Mouse (Mus musculus) liver, embryonic 12.5 days (tissue): Measurements from ENCODE around the gene Slc36a3. TPM values are rescaled to one million over a fixed set of nuclear protein-coding genes. Genes with fewer than 3 reads are reported as not detected.
"Not testable (repeated sequence)": the region's sequence is repeated elsewhere in the genome, so short reads cannot be mapped to it uniquely, and the experiment has no call there.

Experiments
- ATAC-seq: fragments of 200-750 bp; cut with Nextera tagmentation; 2 replicates; pipeline ENCODE4 v1.8.0; 2017; ENCODE audit warnings: moderate number of reproducible peaks, mild to moderate bottlenecking, moderate library complexity
- H3K27ac ChIP-seq: fragments of 300-500 bp; sonication (generic); 2 replicates; pipeline ENCODE4 v1.5.1; 2016; ENCODE audit warnings: mild to moderate bottlenecking
- H3K27me3 ChIP-seq: fragments of 300-500 bp; sonication (generic); replicated peaks from 2 replicates; pipeline ENCODE4 v1.6.1; 2016; ENCODE audit warnings: mild to moderate bottlenecking, moderate library complexity
- H3K36me3 ChIP-seq: fragments of 300-500 bp; sonication (generic); 2 replicates; pipeline ENCODE4 v1.6.1; 2016; ENCODE audit warnings: mild to moderate bottlenecking, moderate library complexity
- H3K4me1 ChIP-seq: fragments of 300-500 bp; sonication (generic); 2 replicates; pipeline ENCODE4 v1.6.1; 2016
- H3K4me2 ChIP-seq: fragments of 300-500 bp; sonication (generic); 2 replicates; pipeline ENCODE4 v1.6.1; 2016; ENCODE audit warnings: mild to moderate bottlenecking, moderate library complexity
- H3K4me3 ChIP-seq: fragments of 300-500 bp; sonication (generic); 2 replicates; pipeline ENCODE4 v1.5.1; 2016; ENCODE audit warnings: mild to moderate bottlenecking, moderate library complexity
- H3K9ac ChIP-seq: fragments of 300-500 bp; sonication (generic); 2 replicates; pipeline ENCODE4 v1.6.1; 2016; ENCODE audit warnings: mild to moderate bottlenecking, moderate library complexity
- H3K9me3 ChIP-seq: fragments of 300-500 bp; sonication (generic); replicated peaks from 2 replicates; pipeline ENCODE4 v1.6.1; 2016; ENCODE audit warnings: mild to moderate bottlenecking, moderate library complexity
- WGBS: fragments of 180-500 bp; shearing (Covaris S2); methylation state at CpG from one replicate; pipeline ENCODE4 v1.1.7; 2016; ENCODE audit not compliant: insufficient replicate concordance; 5-methylcytosine and 5-hydroxymethylcytosine counted together
- polyA plus RNA-seq: library from polyadenylated mRNA; unstranded; fragments of >200 nt; fragmentation: Nextera tagmentation; extraction: Ambion mirVana; gene quantifications from 2 replicates; pipeline ENCODE4 v1.2.1, GENCODE M21; 2016

Gene Slc36a3
- polyA plus RNA-seq, 1 experiment from 2014 or later = not detected

DNA sequence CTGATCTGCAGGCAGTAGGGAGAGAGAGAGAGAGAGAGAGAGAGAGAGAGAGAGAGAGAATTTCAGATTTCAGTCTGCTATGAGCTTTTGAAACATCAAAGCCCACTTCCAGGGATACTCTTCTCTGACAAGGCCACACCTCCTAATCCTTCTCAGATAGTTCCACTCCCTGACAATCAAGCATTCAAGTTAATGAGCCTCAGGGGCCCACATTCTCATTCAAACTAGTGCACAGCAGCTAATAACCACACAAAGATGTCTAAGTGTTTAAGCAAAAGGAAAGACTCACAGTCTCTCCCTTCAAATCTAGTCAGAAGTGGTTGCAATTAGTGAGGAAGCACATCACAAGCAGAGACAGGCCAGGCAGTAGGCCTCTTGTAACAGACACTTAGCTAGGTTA lies 31.2 kb downstream of the Slc36a3 start:
- H3K27ac ChIP-seq = no peak overlapping the region
- no peaks in the 10 kb centered on the region for H3K27me3 ChIP-seq
- H3K9ac ChIP-seq = no peak overlapping the region
- no peaks in the 10 kb centered on the region; the same call in 1 of the 2 replicates for H3K9me3 ChIP-seq
- no peak overlapping the region for H3K4me2 ChIP-seq
- ATAC-seq = no peak
- H3K4me1 ChIP-seq = peaks cover 7% of the 10 kb centered on the region; the same call in 1 of the 2 replicates
- H3K36me3 ChIP-seq = no peaks in the 10 kb centered on the region
- no peak overlapping the region for H3K4me3 ChIP-seq

DNA sequence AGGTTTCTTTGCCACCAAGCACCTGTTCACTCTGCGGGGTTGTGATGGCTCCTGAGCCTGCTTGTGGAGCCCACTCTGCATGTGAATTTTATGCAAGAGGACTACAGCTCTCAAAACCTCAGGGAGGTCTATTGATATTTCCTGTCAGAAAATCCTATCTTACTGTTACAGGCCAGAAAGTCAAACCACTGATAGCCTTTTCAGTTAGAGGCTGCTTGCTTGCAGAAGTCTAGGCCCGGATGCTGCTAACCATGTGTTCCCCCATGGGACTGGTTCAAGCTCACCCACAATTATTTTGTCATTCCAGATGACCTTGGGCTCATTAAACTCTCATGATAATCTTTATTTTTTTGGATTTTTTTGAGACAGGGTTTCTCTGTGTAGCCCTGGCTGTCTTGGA lies 34.5 kb downstream of the Slc36a3 start:
- Histone ChIP-seq H3K9ac (no peak overlapping the region), H3K36me3 (no peaks in the 10 kb centered on the region), H3K27ac (no peak overlapping the region), H3K9me3 (no peaks in the 10 kb centered on the region; the same call in 1 of the 2 replicates), H3K4me1 (peaks cover 22% of the 10 kb centered on the region), H3K27me3 (no peaks in the 10 kb centered on the region), H3K4me2 (no peak overlapping the region), H3K4me3 (no peak overlapping the region)
- no peak for ATAC-seq
- 31% methylated on average over 2 of the region's 2 CpGs for WGBS

DNA sequence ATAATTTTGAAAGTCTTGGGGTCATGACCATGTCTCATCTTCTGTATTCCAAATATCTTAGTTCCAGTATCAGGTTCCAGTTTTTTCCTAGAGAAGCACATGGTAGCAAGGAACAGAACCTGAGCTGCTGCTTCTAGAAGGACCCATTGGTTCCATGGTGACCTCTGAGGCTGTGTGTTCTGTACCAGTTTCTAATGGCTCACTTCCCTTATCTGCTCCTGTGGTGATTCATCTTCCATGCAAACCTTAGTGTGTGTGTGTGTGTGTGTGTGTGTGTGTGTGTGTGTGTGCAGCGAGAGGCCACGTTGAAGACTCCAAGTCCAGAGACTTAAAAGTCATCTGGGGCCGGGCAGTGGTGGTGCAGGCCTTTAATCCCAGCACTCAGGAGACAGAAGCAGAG lies 35.5 kb downstream of the Slc36a3 start:
- Histone ChIP-seq H3K36me3 (no peaks in the 10 kb centered on the region), H3K27me3 (no peaks in the 10 kb centered on the region), H3K4me1 (peaks cover 22% of the 10 kb centered on the region), H3K9ac (no peak overlapping the region), H3K4me3 (no peak overlapping the region), H3K9me3 (no peaks in the 10 kb centered on the region; the same call in 1 of the 2 replicates), H3K27ac (no peak overlapping the region), H3K4me2 (no peak overlapping the region)
- WGBS = 70% methylated on average over 3 of the region's 3 CpGs
- ATAC-seq = no peak

DNA sequence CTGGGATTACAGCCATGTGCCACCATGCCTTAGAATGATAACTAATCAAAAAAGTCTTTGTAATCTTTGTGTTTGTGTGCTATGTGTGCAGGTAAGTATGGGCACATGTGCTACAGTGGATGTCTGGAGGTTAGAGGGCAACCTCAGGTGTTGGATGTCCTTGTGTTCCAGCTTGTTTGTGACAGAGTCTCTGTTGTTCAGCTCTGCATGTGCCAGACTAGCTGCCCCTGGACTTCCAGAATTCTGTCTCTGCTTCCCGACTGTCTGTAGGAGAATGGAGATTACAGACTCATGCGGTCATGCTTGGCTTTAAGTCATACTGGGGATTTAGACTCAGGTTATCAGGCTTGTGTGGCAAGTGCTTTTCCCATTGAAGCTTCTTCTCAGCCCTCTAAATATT lies 37.2 kb downstream of the Slc36a3 start:
- no peak overlapping the region for H3K9ac ChIP-seq
- no peaks in the 10 kb centered on the region for H3K27me3 ChIP-seq
- H3K9me3 ChIP-seq = no peaks in the 10 kb centered on the region
- H3K36me3 ChIP-seq = no peaks in the 10 kb centered on the region
- whole genome bisulfite sequencing = 61% methylated on average over 2 of the region's 2 CpGs
- no peak overlapping the region for H3K4me2 ChIP-seq
- no peak overlapping the region for H3K27ac ChIP-seq
- no peak overlapping the region for H3K4me3 ChIP-seq
- ATAC-seq = no peak
- H3K4me1 ChIP-seq = peaks cover 18% of the 10 kb centered on the region

DNA sequence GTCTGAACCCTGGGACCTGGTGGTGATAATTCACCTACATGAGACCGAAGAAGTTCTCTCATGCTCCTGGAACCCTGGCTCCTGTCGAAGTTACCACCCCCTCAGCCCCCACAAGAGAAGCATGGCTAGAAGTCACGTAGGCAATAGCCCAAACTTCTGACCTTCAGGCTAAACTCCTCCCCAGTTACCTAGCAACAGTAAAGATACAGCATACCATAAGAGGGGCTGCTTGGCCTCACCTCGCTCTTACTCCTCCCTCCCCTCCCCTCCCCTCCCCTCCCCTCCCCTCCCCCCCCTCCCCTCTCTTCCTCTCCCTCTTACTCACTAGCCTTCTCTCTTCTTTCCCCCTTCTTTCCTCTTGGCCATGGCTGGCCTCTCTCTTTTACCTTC lies 37.7 kb downstream of the Slc36a3 start:
- not testable (repeated sequence) for H3K36me3 ChIP-seq, H3K27me3 ChIP-seq, H3K9me3 ChIP-seq, H3K9ac ChIP-seq, H3K4me3 ChIP-seq
- 19% methylated on average over 4 of the region's 4 CpGs for WGBS
- H3K4me1 ChIP-seq = peaks cover 18% of the 10 kb centered on the region
- H3K27ac ChIP-seq = peak overlapping the region; percentile 42
- peak; percentile 56 for ATAC-seq
- H3K4me2 ChIP-seq = peak overlapping the region; percentile 8

DNA sequence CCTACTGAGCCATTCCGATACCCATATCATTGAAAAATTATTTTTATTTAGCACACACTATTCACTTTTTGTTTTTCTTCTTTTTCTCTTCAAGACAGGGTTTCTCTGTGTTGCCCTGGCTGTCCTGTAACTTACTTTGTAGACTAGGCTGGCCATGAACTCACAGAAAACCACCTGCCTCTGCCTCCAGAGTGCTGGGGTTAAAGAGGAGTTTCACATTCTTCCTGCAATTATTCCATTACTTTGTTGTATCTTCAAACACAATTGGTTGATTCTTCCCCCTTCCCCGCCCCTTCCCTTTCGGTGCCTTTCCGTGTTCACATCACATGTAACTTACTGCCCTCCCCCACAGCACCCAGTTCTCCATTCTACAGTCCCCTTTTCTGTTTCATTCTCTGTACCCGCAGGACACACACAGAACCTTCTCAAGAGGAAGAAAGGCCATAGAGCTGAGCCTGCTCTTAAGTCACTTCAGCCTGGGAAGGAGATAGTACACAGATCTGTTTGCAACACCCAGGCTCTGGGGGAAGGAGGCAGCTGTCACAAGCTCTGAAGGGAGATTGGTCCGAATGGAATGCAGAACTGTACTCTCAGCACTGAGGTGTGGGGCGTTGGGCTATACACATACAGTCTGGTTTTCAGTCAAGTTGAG lies 38.2 kb downstream of the Slc36a3 start:
- peak overlapping the region; percentile 8 for H3K4me2 ChIP-seq
- no peak overlapping the region for H3K9ac ChIP-seq
- 17% methylated on average over 7 of the region's 7 CpGs for WGBS
- peak overlapping the region; percentile 42 for H3K27ac ChIP-seq
- no peaks in the 10 kb centered on the region for H3K27me3 ChIP-seq
- peaks cover 18% of the 10 kb centered on the region for H3K4me1 ChIP-seq
- H3K36me3 ChIP-seq = peaks cover 2% of the 10 kb centered on the region; the same call in 1 of the 2 replicates
- no peaks in the 10 kb centered on the region for H3K9me3 ChIP-seq
- no peak overlapping the region for H3K4me3 ChIP-seq
- peak; percentile 68 for ATAC-seq

DNA sequence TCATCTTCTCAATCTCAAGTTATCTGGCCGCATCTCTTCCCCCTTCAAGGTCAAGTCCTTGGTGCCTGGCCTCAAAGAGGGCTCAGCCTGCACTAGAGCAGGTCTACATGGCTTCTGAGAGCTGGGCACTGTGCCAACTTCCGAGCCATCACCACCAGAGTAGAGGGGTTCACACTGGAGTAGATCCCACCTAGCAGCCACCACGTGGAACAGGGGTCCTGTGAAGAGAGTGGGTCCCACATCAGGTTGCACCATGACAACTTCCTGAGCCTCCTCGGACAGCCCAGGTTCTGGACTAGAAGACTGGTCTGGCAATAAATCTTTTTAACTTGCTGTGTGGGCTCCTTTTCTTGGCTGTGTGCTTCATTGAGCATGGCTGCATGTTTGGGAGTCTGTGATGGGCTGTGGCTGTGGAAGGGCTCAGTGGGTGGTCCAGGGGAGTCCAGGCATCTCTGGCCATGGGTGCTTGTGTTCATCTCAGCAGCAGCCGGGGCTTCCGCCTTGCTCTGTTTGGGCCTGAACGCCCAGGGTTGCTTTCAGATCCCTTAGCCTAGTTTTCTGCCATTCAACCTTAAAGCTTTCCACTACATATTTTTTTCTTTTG lies 40.8 kb downstream of the Slc36a3 start:
- H3K9ac ChIP-seq = no peak overlapping the region
- H3K4me3 ChIP-seq = no peak overlapping the region
- no peak for ATAC-seq
- H3K27me3 ChIP-seq = no peaks in the 10 kb centered on the region
- H3K27ac ChIP-seq = no peak overlapping the region
- WGBS = 61% methylated on average over 7 of the region's 7 CpGs
- peaks cover 15% of the 10 kb centered on the region for H3K4me1 ChIP-seq
- no peak overlapping the region for H3K4me2 ChIP-seq
- H3K9me3 ChIP-seq = no peaks in the 10 kb centered on the region
- H3K36me3 ChIP-seq = peaks cover 2% of the 10 kb centered on the region; the same call in 1 of the 2 replicates

DNA sequence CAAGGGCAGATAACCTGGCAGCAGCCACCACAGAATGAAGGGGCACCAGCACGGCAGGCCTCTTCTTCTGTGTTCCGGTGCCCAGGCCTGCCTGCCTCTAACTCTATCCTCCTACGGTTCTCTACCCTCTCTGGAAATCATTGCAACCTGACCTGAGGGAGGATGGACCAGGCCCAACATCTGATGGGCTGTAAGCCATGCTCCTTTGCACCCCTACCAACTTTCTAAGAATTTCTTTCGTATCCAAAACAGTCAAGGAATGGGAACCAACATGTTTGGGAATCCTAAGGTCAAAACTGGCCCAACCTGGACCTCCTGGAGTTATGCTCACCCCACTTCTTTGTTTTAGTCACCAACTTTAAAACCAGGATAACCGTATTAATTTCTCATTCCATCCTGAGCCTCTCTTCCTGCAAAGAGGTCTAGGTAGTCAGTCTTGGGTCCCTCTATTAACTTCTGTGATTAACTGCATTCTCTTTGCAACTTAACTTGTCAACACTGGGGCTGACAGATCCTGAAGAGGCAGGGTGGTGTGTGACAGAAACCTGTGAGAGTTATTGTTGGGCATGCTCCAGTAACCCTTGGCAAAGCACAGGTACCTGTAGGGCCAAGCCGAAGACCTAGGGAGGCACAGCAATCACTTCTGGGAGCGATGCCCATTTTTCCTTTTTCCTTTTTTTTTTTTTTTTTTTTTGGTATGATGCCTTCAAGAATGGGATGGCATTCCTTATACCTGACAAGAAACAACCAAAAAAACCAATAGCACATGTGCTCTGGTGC lies 41.8 kb downstream of the Slc36a3 start:
- Histone ChIP-seq H3K9me3 (no peaks in the 10 kb centered on the region), H3K27me3 (no peaks in the 10 kb centered on the region), H3K4me3 (no peak overlapping the region), H3K36me3 (peaks cover 2% of the 10 kb centered on the region; the same call in 1 of the 2 replicates), H3K4me2 (no peak overlapping the region), H3K9ac (no peak overlapping the region), H3K4me1 (peaks cover 15% of the 10 kb centered on the region), H3K27ac (no peak overlapping the region)
- whole genome bisulfite sequencing = 77% methylated on average over 7 of the region's 7 CpGs
- ATAC-seq = no peak

DNA sequence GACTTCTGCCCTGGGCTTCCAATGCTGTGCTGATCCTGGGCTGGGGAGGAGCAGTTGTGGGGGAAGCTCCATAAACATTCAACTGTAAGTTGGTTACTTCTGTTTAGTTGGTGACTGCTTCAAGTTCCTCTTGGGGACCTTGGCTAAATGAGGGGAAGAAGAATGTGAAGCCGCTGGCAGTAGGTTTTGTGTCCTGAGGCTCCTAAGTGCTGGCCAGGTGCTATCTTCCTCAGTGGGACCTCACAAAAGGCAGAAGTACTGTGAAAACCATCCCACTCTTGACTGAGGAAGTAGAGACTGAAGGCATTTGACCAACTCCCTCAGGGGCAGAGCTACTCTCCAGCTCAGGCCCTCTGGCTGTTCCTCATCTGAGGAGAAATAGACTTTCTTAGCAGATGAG lies 44.9 kb downstream of the Slc36a3 start:
- Histone ChIP-seq H3K9me3 (no peaks in the 10 kb centered on the region), H3K4me2 (no peak overlapping the region), H3K4me3 (no peak overlapping the region), H3K9ac (no peak overlapping the region), H3K27ac (no peak overlapping the region), H3K27me3 (no peaks in the 10 kb centered on the region), H3K36me3 (peaks cover 2% of the 10 kb centered on the region; the same call in 1 of the 2 replicates), H3K4me1 (no peaks in the 10 kb centered on the region)
- WGBS = 46% methylated on average over 1 of the region's 1 CpGs
- no peak for ATAC-seq

DNA sequence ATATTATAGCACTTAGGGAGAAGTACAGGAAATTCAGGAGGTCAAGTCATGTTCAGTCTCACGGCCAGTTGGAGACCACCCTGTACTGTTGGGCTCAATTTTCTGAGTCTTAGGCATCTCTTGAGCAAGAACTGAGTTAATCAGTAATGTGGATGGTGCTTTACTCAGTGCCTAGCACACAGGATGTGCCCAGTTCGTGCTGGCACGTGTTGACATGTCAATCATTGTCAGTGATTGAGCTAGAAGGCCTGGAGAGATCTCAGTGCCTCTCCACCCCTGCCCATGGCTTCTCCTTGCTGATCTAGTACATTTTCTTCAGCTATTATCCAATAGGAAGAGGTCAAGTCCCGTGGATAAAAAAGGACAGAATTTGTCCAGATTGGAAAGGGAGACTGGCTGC lies 46.1 kb downstream of the Slc36a3 start:
- 49% methylated on average over 4 of the region's 4 CpGs for WGBS
- Histone ChIP-seq H3K27me3 (no peaks in the 10 kb centered on the region), H3K4me1 (no peaks in the 10 kb centered on the region), H3K27ac (no peak overlapping the region), H3K9me3 (no peaks in the 10 kb centered on the region), H3K4me3 (no peak overlapping the region), H3K36me3 (peaks cover 2% of the 10 kb centered on the region; the same call in 1 of the 2 replicates), H3K4me2 (no peak overlapping the region), H3K9ac (no peak overlapping the region)
- ATAC-seq = no peak

DNA sequence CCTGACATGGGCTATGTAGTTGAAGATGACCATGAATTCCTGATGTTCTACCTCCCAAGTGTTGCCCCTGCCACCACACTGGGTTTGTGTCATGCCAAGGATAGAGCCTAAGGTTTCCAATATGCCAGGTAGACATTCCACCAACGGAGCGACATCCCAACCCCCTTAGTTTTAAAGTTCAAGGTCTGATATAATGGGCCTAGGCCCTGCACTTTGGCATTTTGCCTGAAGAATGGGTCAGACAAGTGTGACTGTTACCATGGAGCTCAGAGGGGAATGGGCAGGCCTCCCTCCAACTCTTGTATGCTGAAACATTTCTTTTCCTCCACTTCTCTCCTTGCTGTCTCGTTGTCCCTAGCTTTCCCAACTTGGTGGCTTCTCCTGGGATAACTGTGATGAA lies 48.3 kb downstream of the Slc36a3 start:
- Histone ChIP-seq H3K4me3 (no peak overlapping the region), H3K4me1 (peaks cover 3% of the 10 kb centered on the region), H3K27me3 (peaks cover 5% of the 10 kb centered on the region; the same call in 1 of the 2 replicates), H3K27ac (no peak overlapping the region), H3K9me3 (no peaks in the 10 kb centered on the region), H3K4me2 (no peak overlapping the region), H3K36me3 (no peaks in the 10 kb centered on the region), H3K9ac (no peak overlapping the region)
- no peak for ATAC-seq
- 65% methylated on average over 3 of the region's 3 CpGs for WGBS

DNA sequence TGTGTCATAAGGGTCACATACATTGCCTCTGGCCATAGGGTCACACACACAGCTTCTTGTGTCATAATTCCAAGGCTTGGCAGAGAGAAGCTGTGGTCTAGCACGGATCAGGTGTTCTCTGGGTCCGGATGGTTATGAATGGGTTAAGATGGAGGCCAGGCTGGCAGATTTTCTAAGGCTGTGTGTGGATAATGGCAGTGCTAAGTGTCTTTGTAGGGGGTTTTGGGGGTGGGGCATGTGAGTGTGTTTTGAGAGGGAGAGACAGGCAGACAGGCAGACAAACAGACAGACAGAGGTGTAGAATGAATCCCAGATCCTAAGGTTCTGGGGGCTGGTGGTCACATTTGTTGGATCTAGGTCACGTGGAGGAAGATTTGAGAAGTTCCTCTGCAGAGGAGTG lies 49.5 kb downstream of the Slc36a3 start:
- H3K4me1 ChIP-seq = peaks cover 16% of the 10 kb centered on the region
- no peak for ATAC-seq
- H3K27ac ChIP-seq = no peak overlapping the region
- no peaks in the 10 kb centered on the region for H3K36me3 ChIP-seq
- no peak overlapping the region for H3K4me3 ChIP-seq
- H3K4me2 ChIP-seq = no peak overlapping the region
- H3K27me3 ChIP-seq = peaks cover 7% of the 10 kb centered on the region; the same call in 1 of the 2 replicates
- WGBS = 63% methylated on average over 3 of the region's 3 CpGs
- no peaks in the 10 kb centered on the region for H3K9me3 ChIP-seq
- no peak overlapping the region for H3K9ac ChIP-seq
